Mouse (Mus musculus) adrenal gland, postnatal 25 days (tissue): Measurements from ENCODE around the gene Rnf167. TPM values are rescaled to one million over a fixed set of nuclear protein-coding genes. Genes with fewer than 3 reads are reported as not detected.

Experiments used
- DNase-seq: peaks from one replicate; pipeline ENCODE4 v3.0.0; 2021; ENCODE audit warnings: mixed read lengths
- total RNA-seq: library from RNA; stranded (reverse); gene quantifications from 2 replicates; pipeline ENCODE4 v1.2.3, GENCODE M21; 2021

Rnf167 gene
- total RNA-seq, 1 experiment from 2014 or later = 106 TPM

DNA sequence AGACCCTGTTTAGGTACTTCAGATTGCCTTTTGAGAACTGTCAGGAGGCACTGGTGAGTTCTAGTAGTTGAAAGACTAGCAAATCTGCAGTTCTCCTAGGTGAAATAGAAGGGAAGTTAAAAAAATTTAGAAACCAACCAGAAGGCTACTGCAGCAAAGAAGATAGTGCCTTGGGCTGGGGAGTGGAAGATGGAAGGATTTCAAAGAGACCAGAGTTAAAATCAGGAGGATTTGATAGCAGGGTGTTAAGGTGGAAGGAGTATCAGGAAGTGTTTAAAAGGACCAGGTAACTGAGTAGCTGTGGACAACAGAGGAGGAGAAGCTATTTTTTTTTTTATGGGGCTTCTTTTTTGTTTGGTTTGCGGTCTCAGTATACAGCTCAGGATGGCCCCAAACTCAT is 9.3 kb upstream of the Rnf167 start:
- DNase-seq = no peak

DNA sequence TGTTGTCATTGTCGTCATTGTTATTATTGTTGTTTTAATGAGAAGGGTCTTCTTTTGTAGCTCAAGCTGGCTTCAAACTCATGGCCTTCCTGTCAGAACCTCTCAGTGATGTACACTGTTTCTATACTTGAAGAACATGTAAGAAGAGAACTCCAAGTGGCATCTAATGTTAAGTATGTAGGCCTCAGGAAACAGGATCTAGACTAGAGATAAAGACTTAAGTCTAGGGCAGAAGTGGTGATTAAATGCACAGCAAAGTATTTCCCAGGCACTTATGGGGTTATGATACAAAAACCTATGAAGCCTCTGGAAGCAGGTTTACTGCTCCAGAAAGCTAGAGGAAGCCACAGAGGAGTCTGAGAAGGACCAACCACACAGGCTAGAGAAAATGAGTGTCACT is 8.7 kb upstream of the Rnf167 start:
- DNase-seq = no peak

DNA sequence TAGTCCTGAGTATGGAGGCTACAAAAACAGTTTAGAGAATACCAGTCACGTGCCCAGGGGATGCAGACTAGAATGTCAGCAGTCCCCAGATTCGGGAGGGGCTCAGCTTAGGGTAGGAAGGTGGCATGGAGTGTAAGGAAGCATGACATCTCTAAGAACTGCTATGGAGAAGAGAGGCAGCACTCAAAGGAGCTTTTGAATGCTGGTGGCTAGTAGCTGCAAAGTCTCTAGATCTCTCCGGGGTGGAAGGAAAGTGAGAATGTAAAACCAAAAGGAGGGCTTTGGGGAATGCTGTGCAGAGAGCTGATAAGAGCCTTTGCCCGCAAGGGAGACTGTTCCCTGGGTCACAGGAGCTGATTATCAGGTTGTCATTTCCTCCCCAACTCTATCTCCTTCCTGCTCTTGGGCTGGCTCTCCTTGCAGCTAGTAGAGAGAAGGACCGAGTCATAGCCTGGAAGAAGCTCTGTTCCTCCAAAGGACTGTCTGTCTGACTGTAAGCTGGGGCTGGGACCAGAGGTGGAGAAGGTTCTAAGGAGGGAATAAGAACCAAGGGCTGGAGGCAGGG is 8.2 kb upstream of the Rnf167 start, which contains the start of gene Gp1ba:
Gene Gp1ba, plus strand, starts transcription at position 409 of the 565 bp plus-strand sequence.
- DNase-seq = no peak

DNA sequence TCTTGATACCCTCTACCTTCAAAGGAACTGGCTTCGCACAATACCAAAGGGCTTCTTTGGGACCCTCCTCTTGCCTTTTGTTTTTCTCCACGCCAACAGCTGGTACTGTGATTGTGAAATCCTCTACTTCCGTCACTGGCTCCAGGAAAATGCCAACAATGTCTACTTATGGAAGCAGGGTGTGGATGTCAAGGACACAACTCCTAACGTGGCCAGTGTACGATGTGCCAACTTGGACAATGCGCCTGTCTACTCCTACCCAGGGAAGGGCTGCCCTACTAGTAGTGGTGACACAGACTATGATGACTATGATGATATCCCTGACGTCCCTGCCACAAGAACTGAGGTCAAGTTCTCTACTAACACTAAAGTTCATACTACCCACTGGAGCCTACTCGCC is 7.1 kb upstream of the Rnf167 start:
- DNase-seq = no peak

DNA sequence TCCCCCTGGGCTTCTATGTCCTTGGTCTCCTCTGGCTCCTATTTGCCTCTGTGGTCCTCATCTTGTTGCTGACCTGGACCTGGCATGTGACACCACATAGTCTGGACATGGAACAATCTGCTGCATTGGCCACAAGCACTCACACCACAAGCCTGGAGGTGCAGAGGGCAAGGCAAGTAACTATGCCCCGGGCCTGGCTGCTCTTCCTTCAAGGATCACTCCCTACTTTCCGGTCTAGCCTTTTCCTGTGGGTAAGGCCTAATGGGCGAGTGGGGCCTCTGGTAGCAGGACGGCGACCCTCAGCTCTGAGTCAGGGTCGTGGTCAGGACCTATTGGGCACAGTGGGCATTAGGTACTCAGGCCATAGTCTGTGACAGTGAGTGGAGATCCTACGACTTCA is 5.8 kb upstream of the Rnf167 start:
- no peak for DNase-seq

DNA sequence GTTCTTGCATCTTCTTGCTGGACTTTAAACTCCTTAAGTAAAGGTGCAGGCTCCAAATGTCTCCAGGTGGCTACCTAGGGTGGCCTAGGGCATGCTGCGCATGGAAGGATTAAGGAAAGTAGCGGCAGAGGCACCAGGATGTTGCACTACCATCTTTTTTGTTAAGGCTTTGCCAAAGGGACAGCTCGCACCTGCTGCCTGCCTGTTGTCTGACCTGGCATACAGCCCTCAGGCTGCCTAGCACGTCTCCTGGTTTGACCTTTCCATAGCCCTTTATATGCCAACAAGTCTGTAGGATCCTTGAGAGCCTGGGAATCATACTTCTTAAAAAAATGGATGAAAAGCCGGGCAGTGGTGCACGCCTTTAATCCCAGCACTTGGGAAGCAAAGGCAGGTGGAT is 4.0 kb upstream of the Rnf167 start:
- DNase-seq = no peak

DNA sequence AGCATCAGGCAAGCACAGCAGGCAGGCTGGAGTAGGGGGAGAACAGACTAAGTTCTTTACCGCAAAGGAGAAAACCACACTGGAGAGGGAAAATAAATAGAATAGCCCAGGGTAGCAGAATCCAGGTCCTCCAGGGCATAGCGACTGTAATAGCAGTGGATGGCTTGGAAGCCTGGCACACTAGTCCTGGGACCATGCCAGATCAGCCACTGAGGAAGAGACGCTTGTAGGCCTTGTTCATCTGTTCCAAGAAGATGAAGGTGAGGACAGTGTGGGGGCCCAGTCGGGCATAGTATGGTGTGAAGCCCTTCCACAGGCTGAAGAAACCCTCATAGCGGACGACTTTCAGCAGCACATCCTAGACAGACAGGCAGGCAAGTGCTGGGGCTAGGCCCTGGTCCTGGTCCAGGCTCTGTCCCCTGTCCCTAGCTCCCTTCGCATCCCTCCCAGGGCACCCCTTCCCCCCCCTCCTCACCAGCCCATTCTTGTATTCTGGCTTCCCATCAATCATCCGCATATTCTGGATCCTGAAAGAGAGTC is 2.4 kb upstream of the Rnf167 start:
- no peak for DNase-seq

DNA sequence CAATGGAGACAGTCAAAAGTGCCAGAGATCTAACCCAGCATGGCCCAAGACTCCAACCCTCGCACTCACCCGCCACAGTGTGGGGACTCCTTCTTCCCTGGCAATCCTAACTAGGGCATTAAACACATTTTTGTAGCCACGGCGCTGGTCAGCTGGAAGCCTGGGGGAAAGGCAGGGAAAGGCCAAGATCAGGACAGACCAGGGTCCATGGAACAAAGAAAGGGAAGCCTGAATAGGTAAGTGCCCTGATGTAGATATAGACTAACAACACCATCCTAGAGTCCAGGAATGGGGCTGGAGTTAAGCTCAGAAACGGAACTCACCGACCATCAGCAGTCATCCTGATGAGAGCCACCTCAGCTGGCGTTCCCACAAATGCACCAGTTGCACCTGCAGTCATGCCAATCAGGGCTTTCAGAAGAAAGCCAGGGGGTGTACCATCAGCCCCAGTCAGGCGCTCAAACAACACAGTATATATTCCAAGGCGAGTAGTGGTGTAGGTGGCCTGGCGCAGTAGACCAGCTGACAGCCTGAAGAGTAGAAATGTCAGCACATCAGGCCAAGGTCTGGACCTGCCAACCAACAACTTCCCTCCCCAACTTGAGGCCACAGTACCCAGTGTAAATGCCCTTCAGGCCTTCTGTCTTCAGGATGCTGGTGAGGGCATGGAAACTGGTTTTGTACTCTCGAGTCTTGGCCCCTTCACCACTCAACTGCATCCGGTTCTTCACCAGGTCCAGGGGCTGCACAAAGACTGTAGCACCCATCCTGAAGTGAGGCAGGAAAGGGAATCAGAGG is 1.4 kb upstream of the Rnf167 start:
- DNase-seq = no peak

DNA sequence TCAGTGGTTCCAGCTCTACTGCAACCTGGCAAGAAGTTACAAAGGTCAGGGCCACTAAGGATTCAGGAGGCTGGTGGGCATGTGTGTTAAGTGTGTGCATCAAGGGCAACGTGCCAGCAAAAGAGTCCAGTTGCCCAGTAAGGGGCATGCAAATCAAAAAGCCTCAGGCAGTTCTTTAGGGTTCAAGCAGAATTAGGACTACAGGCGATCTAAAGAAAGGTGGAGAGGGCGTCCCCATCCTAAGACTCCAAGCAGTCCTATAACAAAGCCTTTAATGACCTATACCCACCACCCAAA is 828 bp upstream of the Rnf167 start:
- DNase-seq = no peak

DNA sequence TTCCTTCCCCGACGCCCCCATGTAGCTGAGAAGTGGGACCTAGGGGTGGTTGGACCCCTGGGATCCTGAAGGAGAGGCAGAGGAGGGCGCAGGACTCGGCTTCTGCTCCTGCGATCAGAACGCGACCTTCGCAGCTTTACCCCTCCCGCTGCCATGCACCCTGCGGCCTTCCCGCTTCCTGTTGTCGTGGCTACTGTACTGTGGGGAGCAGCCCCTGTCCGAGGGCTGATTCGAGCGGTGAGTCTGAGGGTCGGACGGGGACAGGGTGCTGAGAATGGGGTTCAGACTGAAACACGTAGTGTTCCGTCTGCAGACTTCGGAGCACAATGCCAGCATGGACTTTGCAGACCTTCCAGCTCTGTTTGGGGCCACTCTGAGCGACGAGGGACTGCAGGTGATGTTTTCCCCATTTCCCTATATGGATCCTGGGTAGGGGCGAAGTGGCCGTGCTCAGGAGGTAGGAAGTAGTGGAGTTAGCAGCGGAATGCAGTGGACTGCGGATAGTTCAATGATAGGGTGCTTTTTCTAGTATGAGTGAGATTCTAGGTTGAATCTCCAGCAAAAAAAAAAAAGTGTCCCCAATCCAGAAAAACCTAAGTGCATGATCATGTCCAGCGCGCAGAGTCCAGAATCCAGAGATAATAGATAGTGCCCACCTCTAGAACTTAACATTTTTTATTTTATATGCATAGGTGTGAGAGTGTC is 833 bp downstream of the Rnf167 start:
- no peak for DNase-seq

DNA sequence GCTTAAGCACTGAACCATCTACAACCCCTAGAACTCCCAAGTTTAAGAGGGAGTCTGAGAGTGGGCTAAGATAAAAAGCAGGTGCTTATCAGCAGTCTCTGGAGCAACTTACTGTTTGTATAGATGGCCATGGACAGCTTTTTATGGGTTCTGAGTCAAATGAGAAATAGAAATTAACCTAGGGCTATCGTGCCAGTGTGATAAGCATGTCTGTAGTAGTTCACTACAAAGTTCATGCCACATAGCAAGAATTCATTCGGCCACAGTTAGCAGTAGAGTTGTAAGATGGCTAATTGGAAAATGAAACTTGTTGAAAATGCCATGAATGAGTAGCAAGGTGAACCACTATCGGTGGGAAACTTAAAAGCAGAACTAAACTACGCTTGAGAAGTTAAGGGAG is 1.5 kb downstream of the Rnf167 start:
- no peak for DNase-seq

DNA sequence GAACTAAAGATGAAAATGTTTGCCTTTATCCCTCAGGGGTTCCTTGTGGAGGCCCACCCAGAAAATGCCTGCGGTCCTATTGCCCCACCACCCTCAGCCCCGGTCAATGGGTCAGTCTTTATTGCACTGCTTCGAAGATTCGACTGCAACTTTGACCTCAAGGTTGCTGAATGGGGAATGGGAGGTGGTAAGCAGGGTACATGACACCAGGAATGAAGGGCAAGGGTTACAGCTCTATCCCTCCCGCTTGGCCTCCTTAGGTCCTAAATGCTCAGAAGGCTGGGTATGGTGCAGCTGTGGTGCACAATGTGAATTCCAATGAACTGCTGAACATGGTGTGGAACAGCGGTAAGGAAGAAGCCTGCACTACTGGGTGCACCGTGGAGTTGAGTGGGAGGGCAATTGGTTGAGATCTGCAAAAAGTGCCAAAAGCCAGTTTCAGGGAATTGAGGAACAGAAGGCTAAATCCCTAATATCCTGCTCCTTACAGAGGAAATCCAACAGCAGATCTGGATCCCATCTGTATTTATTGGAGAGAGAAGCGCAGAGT is 2.2 kb downstream of the Rnf167 start:
- no peak for DNase-seq

DNA sequence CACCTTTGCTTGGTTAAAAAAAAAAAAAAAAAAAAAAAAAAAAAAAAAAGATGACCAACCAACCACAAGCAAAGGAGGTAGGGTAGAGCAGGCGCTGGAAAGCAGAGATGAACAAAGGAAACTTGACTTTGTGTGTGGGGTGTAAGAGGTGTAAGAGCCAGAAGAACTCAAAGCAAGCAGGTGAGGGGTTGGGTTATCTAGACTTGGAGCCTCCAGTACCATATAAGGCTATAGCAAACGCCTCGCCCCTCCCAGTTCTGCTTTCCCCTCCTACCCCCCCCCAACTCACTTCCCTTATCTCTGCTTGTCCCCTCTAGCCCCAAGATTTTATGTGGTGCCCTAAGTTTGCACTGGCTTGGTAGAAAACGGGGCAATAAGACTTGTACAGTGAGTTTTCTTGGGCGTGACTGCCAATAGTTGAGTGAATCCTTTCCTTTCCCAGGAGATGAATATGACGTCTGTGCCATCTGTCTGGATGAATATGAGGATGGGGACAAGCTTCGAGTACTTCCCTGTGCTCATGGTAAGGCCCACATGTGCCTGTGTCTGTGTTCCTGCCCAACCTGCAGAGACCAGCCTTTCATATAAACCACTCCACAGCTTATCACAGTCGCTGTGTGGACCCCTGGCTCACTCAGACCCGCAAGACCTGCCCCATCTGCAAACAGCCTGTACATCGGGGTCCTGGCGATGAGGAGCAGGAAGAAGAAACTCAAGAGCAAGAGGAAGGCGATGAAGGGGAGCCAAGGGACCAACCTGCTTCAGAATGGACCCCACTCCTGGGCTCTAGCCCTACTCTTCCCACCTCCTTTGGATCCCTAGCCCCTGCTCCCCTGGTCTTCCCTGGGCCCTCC is 3.5 kb downstream of the Rnf167 start:
- DNase-seq = no peak

DNA sequence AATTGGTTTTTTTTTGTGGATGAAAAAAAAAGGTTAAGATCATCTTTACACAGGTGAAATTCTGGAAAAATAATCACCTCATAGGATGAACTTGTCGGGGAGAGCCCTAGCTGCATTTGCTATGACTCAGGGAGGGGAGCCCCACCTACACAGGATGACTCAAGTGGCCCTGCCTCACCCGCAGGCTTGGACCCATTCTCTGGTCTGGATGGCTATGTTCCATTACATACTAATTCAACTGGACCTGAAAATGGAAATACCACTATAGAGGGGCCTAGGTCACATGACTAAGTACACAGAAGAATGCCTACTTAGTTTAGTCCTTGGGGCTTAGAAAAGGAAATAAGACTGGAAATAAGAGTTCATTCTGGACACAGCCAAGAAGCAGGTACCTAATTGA is 4.4 kb downstream of the Rnf167 start:
- peak; percentile 57 for DNase-seq

DNA sequence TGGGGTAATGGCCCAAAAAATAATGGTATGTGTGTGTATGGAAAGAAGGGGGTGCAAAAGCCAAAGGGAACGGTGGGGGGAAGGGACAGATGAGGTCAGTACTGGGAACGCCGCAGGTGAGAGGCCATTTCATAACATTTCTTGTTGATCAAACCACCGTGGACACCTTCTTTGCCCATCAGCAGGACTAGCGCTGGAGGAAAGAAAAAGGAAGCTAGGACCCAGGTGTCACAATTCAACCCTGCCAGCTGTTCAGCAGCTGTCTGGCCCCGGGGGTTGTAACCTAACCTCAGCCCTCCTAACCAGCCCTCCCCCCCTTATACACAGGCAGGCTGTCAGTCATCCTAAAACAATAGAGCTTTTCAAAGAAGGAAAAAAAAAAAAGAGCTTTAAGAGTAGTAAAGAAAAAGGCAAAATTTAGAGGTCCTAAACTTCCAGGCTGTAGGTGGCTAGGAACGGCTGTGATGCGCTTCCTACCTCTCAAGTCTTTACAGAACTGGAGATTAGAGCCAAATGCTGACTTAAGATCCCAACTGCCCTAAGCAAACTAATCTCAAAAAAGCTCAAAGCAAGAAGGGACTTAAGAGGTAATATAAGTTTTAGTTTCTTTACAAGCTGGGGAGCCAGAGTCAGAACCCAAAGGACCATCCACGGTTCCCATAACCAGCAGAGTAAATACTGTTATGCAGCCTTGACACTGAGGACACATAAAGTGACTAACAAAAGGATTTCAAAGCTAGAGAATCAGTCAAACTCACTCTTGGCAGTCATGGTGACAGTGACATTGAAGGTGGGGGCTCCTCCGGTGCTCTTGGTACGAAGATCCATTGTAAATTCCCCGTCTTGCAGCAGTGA is 5.2 kb downstream of the Rnf167 start:
- DNase-seq = no peak

DNA sequence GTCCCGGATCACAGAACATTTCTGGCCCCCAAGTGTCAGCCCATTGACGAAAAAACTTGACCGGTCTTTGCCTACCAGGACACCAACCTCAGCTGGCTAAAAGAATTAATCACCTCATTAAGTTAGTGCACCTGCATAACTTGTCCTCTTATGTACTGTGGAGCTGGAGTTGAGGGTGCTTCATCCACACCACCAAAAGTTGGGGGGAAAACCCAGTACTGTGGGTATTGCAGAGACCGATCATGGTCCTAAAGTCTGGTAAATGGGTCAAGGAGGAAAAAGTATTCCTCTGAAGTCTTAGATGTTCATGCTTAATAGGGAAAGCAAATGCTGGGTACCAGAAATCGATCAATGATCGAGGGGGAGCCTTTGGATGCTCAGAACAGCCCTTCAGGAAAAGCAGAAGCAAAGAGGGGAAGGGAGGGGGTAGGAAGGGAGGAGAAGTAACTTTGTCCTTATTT is 5.9 kb downstream of the Rnf167 start:
- DNase-seq = no peak

DNA sequence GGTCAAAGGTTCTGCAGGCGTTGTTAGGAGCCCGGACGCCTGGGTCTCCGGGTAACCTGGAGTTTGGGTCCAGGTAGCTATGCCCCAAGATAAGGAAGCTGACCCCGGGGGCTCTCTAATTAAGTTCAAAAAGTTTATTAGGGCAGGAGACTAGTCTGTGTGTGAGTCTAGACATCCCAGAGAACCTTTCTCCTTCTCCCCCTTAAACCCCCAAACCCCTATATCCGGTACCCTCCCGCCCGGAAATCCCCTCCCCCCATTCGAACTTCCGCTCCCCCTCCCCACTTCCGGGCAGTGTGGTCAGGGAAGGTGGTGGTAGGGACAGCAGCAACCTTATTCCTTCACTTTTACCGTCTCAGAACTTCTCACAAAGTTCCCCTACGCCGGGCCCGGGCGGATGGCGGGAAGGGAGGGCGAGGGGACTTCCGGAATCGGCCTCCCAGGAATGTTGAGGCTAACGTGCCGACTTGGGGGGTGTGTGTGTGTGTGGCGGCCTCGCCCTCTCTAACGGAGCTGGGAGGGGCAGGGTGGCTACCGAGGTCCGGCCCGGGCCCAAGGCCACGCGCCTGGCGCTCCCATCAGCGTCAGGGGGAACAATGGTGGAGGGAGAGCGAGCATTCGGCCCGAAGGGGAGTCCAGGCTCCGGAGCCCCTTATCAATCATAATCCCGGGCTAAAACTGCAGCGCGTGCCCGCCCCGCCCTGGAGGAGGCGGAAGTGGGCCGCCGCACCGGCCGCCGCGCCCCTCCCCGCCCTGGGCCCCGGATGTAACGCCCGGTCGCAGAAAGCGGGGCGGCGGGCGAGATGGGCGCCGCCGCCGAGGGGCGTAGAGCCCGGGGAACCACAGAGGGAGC is 6.5 kb downstream of the Rnf167 start:
- DNase-seq = peak; percentile 77

DNA sequence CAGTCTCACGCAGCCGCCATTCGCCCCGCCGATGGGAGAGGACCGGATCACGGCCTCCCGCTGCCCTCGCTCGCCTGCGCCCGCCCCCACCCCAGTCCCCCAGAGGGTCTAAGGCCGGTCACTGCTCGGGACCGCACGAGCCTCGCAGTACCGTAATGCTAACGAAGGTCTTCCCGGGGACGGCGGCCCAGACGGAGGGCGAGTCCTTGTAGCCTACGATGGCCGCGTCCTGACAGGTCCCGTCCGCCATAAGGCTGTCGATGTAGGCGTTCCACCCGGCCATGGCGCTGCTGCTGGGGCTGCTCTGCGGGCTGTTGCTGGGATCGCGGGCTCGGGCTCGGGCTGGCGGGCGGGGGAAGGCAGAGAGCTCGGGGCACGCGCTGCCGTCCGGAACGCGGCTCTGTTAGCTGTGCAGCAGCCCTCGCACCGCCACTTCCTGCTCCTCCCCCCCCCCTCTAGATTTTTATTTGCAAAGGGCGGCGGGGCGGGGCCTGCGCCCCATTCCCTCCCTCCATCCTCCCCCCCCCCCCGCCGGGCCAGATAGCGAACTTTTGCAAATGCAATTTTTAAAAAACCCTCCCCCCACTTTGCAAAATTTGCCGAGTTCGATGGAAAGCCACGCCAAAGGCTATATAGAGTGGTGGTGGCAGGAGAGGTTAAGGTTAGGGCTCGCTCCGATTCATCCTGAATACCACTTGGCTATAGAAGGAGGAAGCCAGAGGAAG is 7.3 kb downstream of the Rnf167 start, which contains the start of gene Pfn1:
Gene Pfn1, minus strand, starts transcription at position 447 of the 725 bp plus-strand sequence.
- DNase-seq = peak; percentile 87

DNA sequence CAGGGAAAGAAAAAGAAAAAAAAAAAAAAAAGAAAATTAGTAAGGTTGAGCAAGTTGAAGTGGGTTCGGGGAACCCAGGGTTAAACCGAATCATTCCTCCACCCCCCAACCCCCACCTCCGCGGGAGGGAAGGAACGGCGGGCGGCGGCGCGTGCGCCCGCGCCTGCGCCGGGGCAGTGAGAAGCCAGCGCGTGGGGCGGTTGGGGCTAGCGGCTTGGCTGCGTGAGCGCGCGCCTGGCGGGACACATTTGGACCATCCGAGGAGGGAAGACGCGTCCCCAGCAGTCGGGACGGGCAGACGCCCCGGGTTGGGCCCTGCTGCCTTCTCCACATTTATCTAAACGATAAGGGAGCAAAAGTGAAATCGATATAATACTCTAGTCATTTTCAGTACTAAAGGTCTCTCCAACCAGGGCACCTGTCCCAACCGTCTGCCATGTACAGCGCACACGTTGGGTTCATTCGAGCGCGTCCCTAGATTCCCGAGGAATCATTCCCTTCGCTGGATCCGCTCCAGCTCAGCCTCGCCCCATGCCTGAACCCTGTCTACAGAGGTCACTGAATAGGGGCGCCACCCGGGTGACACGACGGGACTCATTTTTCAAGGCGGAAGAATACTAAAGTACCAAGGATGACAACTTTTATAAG is 8.0 kb downstream of the Rnf167 start:
- peak; percentile 88 for DNase-seq
